Mouse (Mus musculus): ENCODE results near the gene Supt6. TPM values are rescaled to one million over a fixed set of nuclear protein-coding genes. Genes with fewer than 3 reads are reported as not detected.
A peak's percentile ranks its signal among the peaks of the same experiment; 100 is the strongest.
"Not testable (repeated sequence)": the region's sequence is repeated elsewhere in the genome, so short reads cannot be mapped to it uniquely, and the experiment has no call there.

The Supt6 gene
- polyA plus RNA-seq, 1 experiment from 2014 or later = 26.2 TPM

DNA sequence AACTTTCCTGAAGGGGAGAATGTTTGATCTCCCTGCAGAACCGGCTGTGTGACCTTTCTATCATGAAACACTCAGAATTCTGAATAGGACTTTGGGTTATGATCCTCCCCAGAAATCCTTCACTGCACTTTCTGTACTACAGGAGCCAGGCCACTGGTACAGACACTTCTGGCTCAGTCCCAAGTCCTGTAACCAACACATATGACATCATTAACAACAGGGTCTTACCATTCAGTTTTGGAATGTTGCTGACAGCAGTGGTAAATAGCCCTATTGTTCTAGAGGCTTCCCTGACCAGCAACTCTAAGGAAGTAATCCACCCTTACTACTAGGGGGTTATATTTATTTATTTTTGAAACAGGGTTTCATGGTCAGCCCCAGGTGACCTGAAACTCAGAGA lies 52.7 kb downstream of the Supt6 start, which contains the start of gene Proca1:
Proca1 (plus strand) TSS at position 280 of the 400 bp plus-strand sequence.
- no peak within 1 kb of the TSS for H3K4me3 ChIP-seq (ENCODE audit: low read depth, low read length)
- H3K9me3 ChIP-seq (ENCODE audit: control insufficient read depth, low read length) = no peaks in the 10 kb centered on the region
- no peaks in the 10 kb centered on the region for H3K27me3 ChIP-seq (ENCODE audit: control insufficient read depth, insufficient read depth, low read length)
- H3K27ac ChIP-seq (ENCODE audit: low read depth, low read length) = no peak within 1 kb of the TSS
- H3K9ac ChIP-seq (ENCODE audit: low read depth, low read length) = no peak within 1 kb of the TSS
- WGBS = 92% methylated on average over 1 of the region's 1 CpGs
- no peak for ATAC-seq (ENCODE audit: low FRiP score)
- 0 out of 2 replicates have a peak, but pooled peaks cover 2% of the 10 kb centered on the region for H3K4me1 ChIP-seq (replicated peaks; ENCODE audit: control insufficient read depth, insufficient read depth, low read length)
- H3K36me3 ChIP-seq (ENCODE audit: control insufficient read depth, insufficient read depth, low read length) = 0 out of 2 replicates have a peak, but pooled peaks cover 2% of the 10 kb centered on the region
- DNase-seq (ENCODE audit: low spot score) = no peak
- peak within 1 kb of the TSS; percentile 39; the same call in 1 of the 2 replicates for H3K4me2 ChIP-seq (replicated peaks; ENCODE audit: low read depth, low read length)

DNA sequence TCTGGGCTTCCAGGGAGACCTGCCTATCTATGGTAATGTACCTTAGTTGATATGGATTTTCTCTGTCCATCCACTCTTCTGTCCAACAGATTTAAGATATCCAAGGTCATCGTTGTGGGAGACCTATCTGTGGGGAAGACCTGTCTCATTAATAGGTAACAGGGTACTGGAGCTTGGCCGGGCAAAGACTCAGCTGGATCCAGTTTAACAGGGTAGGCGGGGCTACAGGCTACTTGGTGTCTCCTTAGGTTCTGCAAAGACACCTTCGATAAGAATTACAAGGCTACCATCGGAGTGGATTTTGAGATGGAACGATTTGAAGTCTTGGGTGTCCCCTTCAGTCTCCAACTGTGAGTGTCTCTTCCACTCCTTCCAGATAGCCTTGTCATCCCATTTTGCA lies 55.7 kb downstream of the Supt6 start:
- Histone ChIP-seq H3K27ac (ENCODE audit: low read depth, low read length) (peak overlapping the region; percentile 94), H3K9ac (ENCODE audit: low read depth, low read length) (0 out of 2 replicates have a peak overlapping the region, but pooled peaks have one; percentile 84), H3K4me3 (ENCODE audit: low read depth, low read length) (no peak overlapping the region; the same call in 1 of the 2 replicates), H3K4me2 (replicated peaks; ENCODE audit: low read depth, low read length) (peak overlapping the region; percentile 76), H3K9me3 (ENCODE audit: control insufficient read depth, low read length) (no peaks in the 10 kb centered on the region), H3K27me3 (ENCODE audit: control insufficient read depth, insufficient read depth, low read length) (no peaks in the 10 kb centered on the region), H3K36me3 (ENCODE audit: control insufficient read depth, insufficient read depth, low read length) (0 out of 2 replicates have a peak, but pooled peaks cover 2% of the 10 kb centered on the region), H3K4me1 (replicated peaks; ENCODE audit: control insufficient read depth, insufficient read depth, low read length) (0 out of 2 replicates have a peak, but pooled peaks cover 2% of the 10 kb centered on the region)
- WGBS = 72% methylated on average over 6 of the region's 6 CpGs
- ATAC-seq (ENCODE audit: low FRiP score) (no peak), DNase-seq (ENCODE audit: low spot score) (no peak)

DNA sequence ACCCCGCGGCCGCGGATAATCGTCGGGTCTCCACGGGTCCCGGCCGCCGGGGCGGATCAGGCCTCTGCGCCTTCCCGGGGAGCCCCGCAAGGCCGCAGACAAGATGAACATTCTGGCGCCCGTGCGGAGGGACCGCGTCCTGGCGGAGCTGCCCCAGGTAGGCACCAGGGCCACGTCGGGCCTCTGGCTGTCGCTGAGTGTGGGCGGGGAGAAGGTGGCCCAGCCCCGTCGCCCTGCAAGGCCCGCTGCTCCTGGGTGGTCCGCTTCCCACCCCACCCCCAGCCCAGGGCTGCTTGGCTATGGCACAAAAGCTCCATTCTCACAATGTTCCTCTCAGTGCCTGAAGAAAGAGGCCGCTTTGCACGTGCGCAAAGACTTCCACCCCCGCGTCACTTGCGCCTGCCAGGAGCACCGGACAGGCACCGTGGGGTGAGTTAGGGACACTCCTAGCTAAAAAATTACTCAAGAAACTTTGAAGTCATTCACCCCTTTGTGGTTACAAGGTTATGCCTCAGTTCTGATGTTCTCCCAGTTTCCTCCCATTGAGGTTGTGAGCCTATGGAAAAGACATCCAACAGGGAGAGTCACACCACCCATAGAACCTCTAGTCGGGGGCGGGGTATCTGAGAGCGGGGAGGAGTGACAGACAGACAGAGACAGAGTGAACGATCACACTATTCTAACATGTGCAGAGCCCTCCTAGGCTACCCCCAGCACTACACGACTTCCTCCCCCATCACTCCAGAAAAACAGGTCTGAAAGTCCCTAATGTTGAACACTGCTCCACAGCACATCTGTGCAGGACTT lies 56.4 kb downstream of the Supt6 start:
- Histone ChIP-seq H3K27me3 (ENCODE audit: control insufficient read depth, insufficient read depth, low read length) (no peaks in the 10 kb centered on the region), H3K4me3 (ENCODE audit: low read depth, low read length) (peak overlapping the region; percentile 72), H3K4me2 (replicated peaks; ENCODE audit: low read depth, low read length) (peak overlapping the region; percentile 76), H3K27ac (ENCODE audit: low read depth, low read length) (peak overlapping the region; percentile 94), H3K36me3 (ENCODE audit: control insufficient read depth, insufficient read depth, low read length) (0 out of 2 replicates have a peak, but pooled peaks cover 2% of the 10 kb centered on the region), H3K9ac (ENCODE audit: low read depth, low read length) (peak overlapping the region; percentile 84), H3K4me1 (replicated peaks; ENCODE audit: control insufficient read depth, insufficient read depth, low read length) (0 out of 2 replicates have a peak, but pooled peaks cover 2% of the 10 kb centered on the region), H3K9me3 (ENCODE audit: control insufficient read depth, low read length) (no peaks in the 10 kb centered on the region)
- peak; percentile 92 for DNase-seq (ENCODE audit: low spot score)
- peak; percentile 91 for ATAC-seq (ENCODE audit: low FRiP score)
- WGBS = 2% methylated on average over 39 of the region's 42 CpGs

DNA sequence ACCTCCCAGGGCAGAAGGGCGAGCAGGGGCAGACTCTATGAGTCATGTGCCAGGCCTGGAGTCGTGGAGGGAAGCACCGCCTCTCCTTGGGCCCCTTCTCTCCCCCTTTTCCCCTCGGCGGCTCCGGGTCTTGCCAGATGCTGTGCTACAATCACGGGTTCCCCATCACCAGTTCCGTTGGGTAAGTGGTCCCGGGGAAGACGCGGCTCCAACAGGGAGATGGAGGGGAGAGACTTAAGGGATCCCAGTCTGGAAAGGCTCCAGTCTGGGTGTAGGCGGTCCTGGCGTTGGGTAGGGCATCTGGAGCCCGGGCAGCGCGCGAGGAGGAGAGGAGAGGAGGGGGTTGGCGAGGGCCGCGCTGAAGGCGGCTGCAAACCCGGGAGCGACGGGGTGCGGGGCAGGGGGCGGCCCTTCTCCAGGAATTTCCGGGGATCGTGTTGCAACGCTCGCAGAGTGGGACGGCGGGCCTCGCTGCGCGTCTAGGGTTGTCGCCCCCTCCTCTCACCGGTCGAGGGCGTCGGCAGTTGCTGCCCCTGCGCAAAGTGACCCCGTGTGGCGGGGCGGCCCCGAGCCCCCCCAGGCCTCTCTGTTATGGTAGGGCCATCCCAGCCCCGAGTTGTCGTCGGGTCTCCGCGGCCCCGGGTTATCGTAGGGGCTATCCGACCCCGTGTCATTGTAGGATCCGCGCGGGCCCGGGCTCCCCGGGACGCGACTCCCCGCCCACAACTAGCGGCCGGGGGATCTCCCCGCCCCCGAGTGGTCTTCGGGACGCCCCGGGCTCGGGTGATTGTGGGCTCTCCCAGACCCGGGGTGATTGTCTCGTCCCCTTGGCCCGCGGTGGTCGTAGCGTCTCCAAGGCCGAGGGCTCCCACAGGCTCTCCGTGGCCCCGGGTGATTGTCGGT lies 57.2 kb downstream of the Supt6 start, which contains the start of gene Rab34:
Rab34 (plus strand) TSS at position 100 of the 903 bp plus-strand sequence.
- H3K9ac ChIP-seq (ENCODE audit: low read depth, low read length) = peak within 1 kb of the TSS; percentile 84
- peak within 1 kb of the TSS; percentile 76 for H3K4me2 ChIP-seq (replicated peaks; ENCODE audit: low read depth, low read length)
- H3K27ac ChIP-seq (ENCODE audit: low read depth, low read length) = peak within 1 kb of the TSS; percentile 94
- ATAC-seq (ENCODE audit: low FRiP score) = peak; percentile 75
- H3K4me3 ChIP-seq (ENCODE audit: low read depth, low read length) = peak within 1 kb of the TSS; percentile 72
- no peaks in the 10 kb centered on the region for H3K27me3 ChIP-seq (ENCODE audit: control insufficient read depth, insufficient read depth, low read length)
- H3K36me3 ChIP-seq (ENCODE audit: control insufficient read depth, insufficient read depth, low read length) = 0 out of 2 replicates have a peak, but pooled peaks cover 2% of the 10 kb centered on the region
- DNase-seq (ENCODE audit: low spot score) = peak; percentile 82
- WGBS = 0% methylated on average over 72 of the region's 80 CpGs
- H3K4me1 ChIP-seq (replicated peaks; ENCODE audit: control insufficient read depth, insufficient read depth, low read length) = 0 out of 2 replicates have a peak, but pooled peaks cover 2% of the 10 kb centered on the region
- no peaks in the 10 kb centered on the region for H3K9me3 ChIP-seq (ENCODE audit: control insufficient read depth, low read length)

DNA sequence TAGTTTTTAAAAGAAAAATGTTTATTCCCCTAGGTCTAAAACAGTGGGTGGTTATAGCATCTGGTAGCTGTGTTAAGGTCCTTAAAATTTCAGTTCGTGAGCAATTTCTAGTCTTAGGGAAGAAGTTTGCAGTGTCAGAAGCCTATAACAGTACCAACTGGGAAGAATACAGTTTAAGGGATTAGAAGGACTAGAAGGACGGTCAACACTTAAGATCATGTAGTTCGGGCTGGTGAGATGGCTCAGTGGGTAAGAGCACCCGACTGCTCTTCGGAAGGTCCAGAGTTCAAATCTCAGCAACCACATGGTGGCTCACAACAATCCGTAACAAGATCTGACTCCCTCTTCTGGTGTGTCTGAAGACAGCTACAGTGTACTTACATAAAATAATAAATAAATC lies 61.1 kb downstream of the Supt6 start:
- H3K9ac ChIP-seq (ENCODE audit: low read depth, low read length); H3K4me1 ChIP-seq (replicated peaks; ENCODE audit: control insufficient read depth, insufficient read depth, low read length); H3K36me3 ChIP-seq (ENCODE audit: control insufficient read depth, insufficient read depth, low read length); H3K4me2 ChIP-seq (replicated peaks; ENCODE audit: low read depth, low read length); DNase-seq (ENCODE audit: low spot score); H3K9me3 ChIP-seq (ENCODE audit: control insufficient read depth, low read length); H3K27me3 ChIP-seq (ENCODE audit: control insufficient read depth, insufficient read depth, low read length); H3K27ac ChIP-seq (ENCODE audit: low read depth, low read length); H3K4me3 ChIP-seq (ENCODE audit: low read depth, low read length); ATAC-seq (ENCODE audit: low FRiP score): not testable (repeated sequence)
- WGBS = 96% methylated on average over 6 of the region's 6 CpGs

DNA sequence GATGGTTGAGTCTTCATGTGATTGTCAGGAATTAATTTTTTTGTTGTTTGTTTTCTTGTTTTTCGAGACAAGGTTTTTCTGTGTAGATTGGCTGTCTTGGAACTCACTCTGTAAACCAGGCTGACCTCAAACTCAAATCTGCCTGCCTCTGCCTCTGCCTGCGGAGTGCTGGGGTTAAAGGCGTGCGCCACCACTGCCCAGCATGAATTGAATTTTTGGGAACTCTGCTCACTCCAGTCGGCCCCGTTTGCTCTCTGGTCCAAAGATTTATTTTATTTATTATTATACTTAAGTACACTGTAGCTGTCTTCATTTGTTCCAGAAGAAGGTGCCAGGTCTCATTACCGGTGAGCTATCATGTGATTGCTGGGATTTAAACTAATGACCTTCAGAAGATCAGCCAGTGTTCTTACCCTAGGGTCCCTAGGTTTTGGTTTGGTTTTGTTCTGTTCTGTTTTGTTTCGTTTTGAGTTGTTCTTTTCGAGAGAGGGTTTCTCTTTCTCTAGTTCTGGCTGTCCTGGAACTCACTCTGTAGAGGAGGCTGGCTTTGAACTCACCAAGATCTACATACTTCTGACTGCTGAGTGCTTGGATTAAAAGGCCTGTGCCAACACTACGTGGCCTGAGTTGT lies 61.8 kb downstream of the Supt6 start:
- H3K4me2 ChIP-seq (replicated peaks; ENCODE audit: low read depth, low read length) = peak overlapping the region; percentile 54
- no peaks in the 10 kb centered on the region for H3K27me3 ChIP-seq (ENCODE audit: control insufficient read depth, insufficient read depth, low read length)
- H3K27ac ChIP-seq (ENCODE audit: low read depth, low read length) = no peak overlapping the region
- no peak overlapping the region for H3K9ac ChIP-seq (ENCODE audit: low read depth, low read length)
- H3K9me3 ChIP-seq (ENCODE audit: control insufficient read depth, low read length) = no peaks in the 10 kb centered on the region
- 50% methylated on average over 10 of the region's 10 CpGs for WGBS
- H3K4me1 ChIP-seq (replicated peaks; ENCODE audit: control insufficient read depth, insufficient read depth, low read length) = peaks cover 8% of the 10 kb centered on the region
- peaks cover 9% of the 10 kb centered on the region; the same call in 1 of the 2 replicates for H3K36me3 ChIP-seq (ENCODE audit: control insufficient read depth, insufficient read depth, low read length)
- DNase-seq (ENCODE audit: low spot score) (no peak), ATAC-seq (ENCODE audit: low FRiP score) (peak; percentile 15)
- H3K4me3 ChIP-seq (ENCODE audit: low read depth, low read length) = peak overlapping the region; percentile 88

DNA sequence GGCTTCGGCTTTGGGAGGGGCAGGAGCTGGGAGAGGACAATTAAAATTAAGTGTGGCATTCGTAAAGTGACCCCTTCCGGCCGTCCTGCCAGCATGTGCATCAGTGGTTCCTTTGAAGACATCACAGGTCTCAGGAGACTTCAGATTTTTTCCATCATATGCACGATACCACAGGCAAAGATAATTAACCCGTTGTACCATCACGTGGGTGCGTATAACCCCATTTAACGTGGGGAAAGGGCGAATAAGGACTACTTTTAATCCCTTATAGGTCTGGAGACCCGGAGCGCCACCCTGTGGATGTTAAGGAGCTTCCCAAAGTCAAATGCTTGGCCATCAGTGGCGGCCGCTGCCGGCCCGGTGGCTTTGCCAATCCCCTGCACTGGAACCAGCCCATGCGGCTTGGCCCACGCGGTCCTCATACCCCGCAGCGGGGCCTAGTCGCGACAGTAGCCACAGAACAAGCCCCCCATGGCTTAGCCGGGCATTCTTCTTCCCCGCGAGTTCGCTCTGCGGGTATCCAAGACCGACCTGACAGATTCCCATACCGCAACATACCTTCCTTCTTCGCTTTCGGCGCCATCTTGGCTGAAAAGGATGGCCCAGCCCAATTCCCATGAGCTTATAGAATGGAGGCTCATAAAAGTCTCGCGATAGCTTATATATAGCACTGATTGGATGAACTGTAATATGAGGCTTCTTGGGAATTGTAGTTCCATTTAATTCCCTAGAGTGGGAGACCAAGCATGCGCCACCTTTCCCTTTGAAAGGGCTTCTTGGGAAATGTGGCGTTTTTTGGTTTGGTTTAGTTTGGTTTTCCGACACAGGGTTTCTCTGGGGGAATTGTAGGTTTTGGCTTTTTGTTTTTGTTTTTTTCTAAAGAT lies 62.6 kb downstream of the Supt6 start, which contains the start of gene Rpl23a:
Rpl23a (minus strand) TSS at position 624 of the 884 bp plus-strand sequence.
- Histone ChIP-seq H3K4me3 (ENCODE audit: low read depth, low read length) (peak within 1 kb of the TSS; percentile 88), H3K36me3 (ENCODE audit: control insufficient read depth, insufficient read depth, low read length) (peaks cover 9% of the 10 kb centered on the region; the same call in 1 of the 2 replicates), H3K27ac (ENCODE audit: low read depth, low read length) (peak within 1 kb of the TSS; percentile 93), H3K27me3 (ENCODE audit: control insufficient read depth, insufficient read depth, low read length) (no peaks in the 10 kb centered on the region), H3K4me1 (replicated peaks; ENCODE audit: control insufficient read depth, insufficient read depth, low read length) (peaks cover 14% of the 10 kb centered on the region), H3K9me3 (ENCODE audit: control insufficient read depth, low read length) (no peaks in the 10 kb centered on the region), H3K4me2 (replicated peaks; ENCODE audit: low read depth, low read length) (peak within 1 kb of the TSS; percentile 54), H3K9ac (ENCODE audit: low read depth, low read length) (peak within 1 kb of the TSS; percentile 91)
- ATAC-seq (ENCODE audit: low FRiP score) = peak; percentile 92
- WGBS = under 1% methylated on average over 38 of the region's 38 CpGs
- DNase-seq (ENCODE audit: low spot score) = peak; percentile 89
